ENCODE assay signal across 33 mouse cellular contexts in genomic region chr7:113188566-113188965, GRCm38 (mm10).
"Had no signal": no experiment of that assay in that cellular context is flagged by ENCODE, and none has a peak within 500 bp of the region (broad histone marks: within the 10 kb centered on the region; RNA-seq: fewer than 3 reads in every experiment).

No protein-coding gene starts in this region.

- H3K36me3 ChIP-seq: heart, embryonic 10.5 days; heart, embryonic 12.5 days; heart, embryonic 13.5 days; heart, embryonic 15.5 days; hindbrain, embryonic 12.5 days; hindbrain, embryonic 15.5 days; intestine, embryonic 15.5 days; kidney, embryonic 15.5 days had no signal

- ATAC-seq: hindbrain, embryonic 16.5 days; hindbrain, postnatal 0 days; inflammation-experienced regulatory T-cells, adult 6 months; intestine, embryonic 15.5 days; intestine, embryonic 16.5 days; intestine, postnatal 0 days had no signal

- H3K4me3 ChIP-seq: heart, embryonic 10.5 days; heart, embryonic 12.5 days; heart, embryonic 13.5 days; heart, embryonic 15.5 days; hindbrain, embryonic 12.5 days; hindbrain, embryonic 15.5 days; intestine, embryonic 15.5 days; kidney, embryonic 15.5 days; layer of hippocampus, adult 2 months; left cerebral cortex, adult 2 months had no signal

- H3K27ac ChIP-seq: heart, embryonic 10.5 days; heart, embryonic 13.5 days; heart, embryonic 15.5 days; hindbrain, embryonic 12.5 days; hindbrain, embryonic 14.5 days; hindbrain, embryonic 15.5 days; hindbrain, postnatal 0 days; intestine, embryonic 15.5 days; kidney, embryonic 15.5 days; kidney, postnatal 0 days; layer of hippocampus, adult 2 months; left cerebral cortex, adult 2 months had no signal

- H3K4me2 ChIP-seq: heart, embryonic 11.5 days; heart, embryonic 12.5 days; heart, embryonic 13.5 days; heart, embryonic 15.5 days; hindbrain, embryonic 12.5 days; hindbrain, embryonic 14.5 days; hindbrain, embryonic 15.5 days; intestine, embryonic 15.5 days; kidney, embryonic 15.5 days had no signal

- H3K27me3 ChIP-seq: heart, embryonic 12.5 days; heart, embryonic 13.5 days; heart, embryonic 15.5 days; hindbrain, embryonic 12.5 days; hindbrain, embryonic 15.5 days; intestine, embryonic 15.5 days; kidney, embryonic 15.5 days had no signal

- DNase-seq: heart, postnatal 10 days; heart, postnatal 14 days; heart, postnatal 36 days; kidney, adult 11 months; kidney, adult 18-20 months; kidney, adult 2 months; kidney, adult 8-10 months; kidney, adult 9 months; kidney, postnatal 10 days; kidney, postnatal 14 days; kidney, postnatal 25 days; kidney, postnatal 36 days; kidney, postnatal 4 days; layer of hippocampus, adult 9-11 months; layer of hippocampus, postnatal 36 days had no signal

- H3K9me3 ChIP-seq: heart, embryonic 15.5 days; hindbrain, embryonic 12.5 days; hindbrain, embryonic 15.5 days; intestine, embryonic 15.5 days; kidney, embryonic 15.5 days had no signal

- H3K9ac ChIP-seq: heart, embryonic 12.5 days; heart, embryonic 13.5 days; heart, embryonic 15.5 days; hindbrain, embryonic 12.5 days; hindbrain, embryonic 14.5 days; hindbrain, embryonic 15.5 days; intestine, embryonic 15.5 days; kidney, embryonic 15.5 days had no signal

- H3K4me1 ChIP-seq: hindbrain, embryonic 15.5 days; intestine, embryonic 15.5 days had no signal
